Comparison of ENCODE assay signal across 8 mouse cellular contexts in the genomic region with DNA sequence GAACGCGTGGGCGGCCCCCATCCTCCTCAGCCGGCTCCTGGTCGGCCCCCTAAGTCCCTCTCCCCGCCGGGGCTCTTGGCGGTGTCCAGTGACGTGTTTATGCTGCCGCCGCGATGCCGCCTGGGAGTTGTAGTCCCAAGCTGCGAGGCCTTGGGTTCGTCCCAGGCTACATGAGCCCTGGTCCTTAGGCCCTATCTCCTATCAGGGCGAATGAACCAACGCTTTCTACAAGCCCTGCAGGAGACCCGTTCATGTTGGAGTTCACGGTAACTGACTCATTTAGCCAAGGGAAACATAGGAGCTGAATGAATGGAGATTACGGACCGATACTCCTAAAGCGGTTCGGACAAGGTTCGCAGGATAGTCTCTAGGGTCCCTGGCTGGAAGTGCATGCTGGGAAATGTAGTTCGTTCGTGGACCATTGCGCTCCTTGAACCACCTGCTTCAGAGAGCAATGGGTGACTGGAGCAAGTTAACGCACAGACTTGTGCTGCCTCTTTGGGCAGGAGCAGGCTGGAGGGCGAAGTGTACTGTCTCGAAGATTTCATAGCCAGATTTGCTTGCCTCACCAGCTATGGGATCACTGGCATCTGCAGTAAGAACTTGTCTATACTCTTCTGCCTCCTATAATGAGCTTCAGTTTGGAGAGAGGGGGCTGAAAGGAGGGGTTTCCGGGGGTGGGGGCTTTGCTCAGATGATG. TPM values are rescaled to one million over a fixed set of nuclear protein-coding genes. Genes with fewer than 3 reads are reported as not detected.
DNase-seq lines count a peak whose midpoint lies in the region; ATAC-seq and TF ChIP-seq lines count a peak whose summit lies in the region.

A gene (minus strand): TSS at position 77 of the 700 bp plus-strand sequence.

- peak; percentile 23 for TF ChIP-seq CTCF in lung, postnatal 0 days (IDR thresholded peaks at IDR 0.05)

- H3K4me2 ChIP-seq in lung, postnatal 0 days (replicated peaks; ENCODE audit: low read depth, low read length), result peak within 1 kb of the TSS; percentile 100

- H3K36me3 ChIP-seq in hindbrain, embryonic 10.5 days, result peaks cover 24% of the 10 kb centered on the region
- H3K36me3 ChIP-seq in lung, postnatal 0 days (ENCODE audit: insufficient read depth, low read length), result no peaks in the 10 kb centered on the region

- under 1% methylated on average over 31 of the region's 31 CpGs for whole genome bisulfite sequencing in hindbrain, embryonic 10.5 days
- WGBS in lung, postnatal 0 days, result under 1% methylated on average over 31 of the region's 31 CpGs

- peak within 1 kb of the TSS; percentile 97 for H3K4me3 ChIP-seq in hindbrain, embryonic 10.5 days
- H3K4me3 ChIP-seq in lung, postnatal 0 days (ENCODE audit: low read depth, low read length), result peak within 1 kb of the TSS; percentile 93

- no peaks in the 10 kb centered on the region for H3K9me3 ChIP-seq in hindbrain, embryonic 10.5 days
- H3K9me3 ChIP-seq in lung, postnatal 0 days (ENCODE audit: low read length), result no peaks in the 10 kb centered on the region

- H3K27ac ChIP-seq in hindbrain, embryonic 10.5 days, result peak within 1 kb of the TSS; percentile 95
- peak within 1 kb of the TSS; percentile 57; the same call in 1 of the 2 replicates for H3K27ac ChIP-seq in lung, postnatal 0 days (ENCODE audit: low read length)

- TF ChIP-seq EP300 in lung, postnatal 0 days (IDR thresholded peaks at IDR 0.05), result no peak

- H3K9ac ChIP-seq in lung, postnatal 0 days (replicated peaks; ENCODE audit: low read depth), result peak within 1 kb of the TSS; percentile 60

- peak; percentile 91 for DNase-seq in MN1 (ENCODE audit: low spot score)
- peak; percentile 95 for DNase-seq in cerebellum, adult 9-10 months
- DNase-seq in hindbrain, embryonic 10.5 days (ENCODE audit: low spot score), result peak; percentile 94
- DNase-seq in layer of hippocampus, adult 9-11 months, result peak; percentile 93
- peak; percentile 94 for DNase-seq in lung, postnatal 0 days (ENCODE audit: low spot score)
- DNase-seq in ovary, postnatal 14 days (ENCODE audit: low spot score), result peak; percentile 84
- peak; percentile 97 for DNase-seq in thymus, postnatal 14 days

- no peaks in the 10 kb centered on the region for H3K27me3 ChIP-seq in hindbrain, embryonic 10.5 days (ENCODE audit: insufficient read depth, poor library complexity, severe bottlenecking)
- H3K27me3 ChIP-seq in lung, postnatal 0 days (replicated peaks; ENCODE audit: insufficient read depth, low read length), result no peaks in the 10 kb centered on the region

- peak; percentile 97 for ATAC-seq in frontal cortex, adult (ENCODE audit: low TSS enrichment)
- ATAC-seq in lung, postnatal 0 days, result peak; percentile 98

- H3K4me1 ChIP-seq in hindbrain, embryonic 10.5 days (replicated peaks), result peaks cover 36% of the 10 kb centered on the region
- H3K4me1 ChIP-seq in lung, postnatal 0 days (ENCODE audit: insufficient read depth, low read depth, low read length), result peaks cover 13% of the 10 kb centered on the region

RNA-seq across cellular contexts. Expression of the gene that starts here (rescaled TPM):
- polyA plus RNA-seq in hindbrain, embryonic 10.5 days (2016; fragmentation: Nextera tagmentation; extraction: Ambion mirVana), result 8.3 and 10.6 TPM in 2 replicates
- 4.9 TPM in 2 replicates for polyA plus RNA-seq in lung, postnatal 0 days (2015; fragmentation: Nextera tagmentation; extraction: Ambion mirVana)

Comparison
In these comparisons a context has a peak if more than half of its experiments do, and no peak if none do; other contexts are left out.
1. Peak in every context shown above with its lines: DNase-seq, ATAC-seq, H3K4me3 ChIP-seq and H3K27ac ChIP-seq.